ENCODE assay signal across 10 mouse cellular contexts in genomic region chr3:135037383-135037782, GRCm38 (mm10).
"Had no signal": no experiment of that assay in that cellular context is flagged by ENCODE, and none has a peak within 500 bp of the region (broad histone marks: within the 10 kb centered on the region; RNA-seq: fewer than 3 reads in every experiment).

No protein-coding gene starts in this region.

- H3K27ac ChIP-seq: limb, embryonic 10.5 days; liver, embryonic 15.5 days had no signal

- H3K27me3 ChIP-seq: liver, embryonic 15.5 days had no signal

- H3K4me2 ChIP-seq: liver, embryonic 11.5 days; liver, embryonic 15.5 days had no signal

- ATAC-seq: lung, postnatal 0 days had no signal

- DNase-seq: kidney, adult 11 months; kidney, postnatal 10 days; lung, adult 2 months; lung, postnatal 36 days; thymus, adult 18-20 months; thymus, postnatal 14 days had no signal

- H3K36me3 ChIP-seq: limb, embryonic 10.5 days; liver, embryonic 15.5 days had no signal

- H3K4me3 ChIP-seq: limb, embryonic 10.5 days; liver, embryonic 15.5 days had no signal

- H3K9ac ChIP-seq: liver, embryonic 15.5 days had no signal

- H3K4me1 ChIP-seq: liver, embryonic 15.5 days had no signal

- H3K9me3 ChIP-seq: limb, embryonic 10.5 days; liver, embryonic 15.5 days had no signal
